Mouse (Mus musculus) MEL (cell line): ENCODE data around the gene Lpcat1. TPM values are rescaled to one million over a fixed set of nuclear protein-coding genes. Genes with fewer than 3 reads are reported as not detected.

Experiments used
- DNase-seq: peaks from one replicate; pipeline ENCODE4 v3.0.0; 2011; ENCODE audit warnings: low read depth, low spot score
- H3K27ac ChIP-seq: 2 replicates; pipeline ENCODE4 v1.5.1; 2012; ENCODE audit warnings: low read depth, mild to moderate bottlenecking, control low read depth, low read length, moderate library complexity; ENCODE audit not compliant: control insufficient read depth
- H3K27me3 ChIP-seq, 2 experiments: fragments of 150-350 bp in 1 of 2; sonication (generic) in 1 of 2; 2 replicates each; pipeline ENCODE4 v1.6.1; 2012; ENCODE audit warnings: low read length in 2 of 2, mild to moderate bottlenecking in 2 of 2, improper control_type of control experiment in 1 of 2, moderate library complexity in 1 of 2; ENCODE audit not compliant: insufficient read depth in 2 of 2, control insufficient read depth in 1 of 2
- H3K36me3 ChIP-seq, 2 experiments: 2 replicates each; pipeline ENCODE4 v1.6.1; 2012 to 2014; ENCODE audit warnings: low read length in 2 of 2, improper control_type of control experiment in 1 of 2, inconsistent platforms in 1 of 2, mild to moderate bottlenecking in 1 of 2; ENCODE audit not compliant: insufficient read depth in 2 of 2, control insufficient read depth in 1 of 2
- H3K4me1 ChIP-seq, 2 experiments: fragments of 150-350 bp in 1 of 2; sonication (generic) in 1 of 2; 2 replicates each; pipeline ENCODE4 v1.6.1; 2012; ENCODE audit warnings: low read length in 2 of 2, improper control_type of control experiment in 1 of 2, mild to moderate bottlenecking in 1 of 2; ENCODE audit not compliant: insufficient read depth in 2 of 2, control insufficient read depth in 1 of 2
- H3K4me3 ChIP-seq, 2 experiments: fragments of 150-350 bp in 1 of 2; sonication (generic) in 1 of 2; 2 replicates each; pipeline ENCODE4 v1.5.1; 2012; ENCODE audit warnings: low read depth in 2 of 2, low read length in 2 of 2, mild to moderate bottlenecking in 2 of 2, moderate library complexity in 2 of 2, control low read depth in 1 of 2, improper control_type of control experiment in 1 of 2; ENCODE audit not compliant: control insufficient read depth in 1 of 2, insufficient read depth in 1 of 2
- H3K79me2 ChIP-seq: 2 replicates; pipeline ENCODE4 v1.6.1; 2012; ENCODE audit warnings: mild to moderate bottlenecking, low read length, moderate library complexity; ENCODE audit not compliant: control insufficient read depth, poor library complexity, insufficient read depth
- H3K9ac ChIP-seq: 2 replicates; pipeline ENCODE4 v1.6.1; 2012; ENCODE audit warnings: low read depth, mild to moderate bottlenecking, control low read depth, low read length, moderate library complexity; ENCODE audit not compliant: control insufficient read depth, poor library complexity, severe bottlenecking
- H3K9me3 ChIP-seq: fragments of 150-350 bp; sonication (generic); replicated peaks from 2 replicates; pipeline ENCODE4 v1.6.1; 2012; ENCODE audit warnings: mild to moderate bottlenecking, low read length, improper control_type of control experiment, moderate library complexity; ENCODE audit not compliant: insufficient read depth
- BHLHE40 ChIP-seq: IDR thresholded peaks from 2 replicates; pipeline ENCODE4 v1.6.1; 2012; ENCODE audit warnings: low read depth, mild to moderate bottlenecking, inconsistent platforms, low read length, improper control_type of control experiment, borderline replicate concordance
- CHD1 ChIP-seq: IDR thresholded peaks from 2 replicates; pipeline ENCODE4 v1.6.1; 2012; ENCODE audit warnings: low read depth, mild to moderate bottlenecking, inconsistent platforms, low read length, improper control_type of control experiment
- CHD2 ChIP-seq: IDR thresholded peaks from 2 replicates; pipeline ENCODE4 v1.6.1; 2011; ENCODE audit warnings: low read length, improper control_type of control experiment
- CTCF ChIP-seq, 3 experiments: IDR thresholded peaks in 2 of 3; conservative IDR thresholded peaks in 1 of 3; 2 replicates each; pipeline ENCODE4 v1.5.1; 2011 to 2012; ENCODE audit warnings: low read length in 3 of 3, low read depth in 2 of 3, mild to moderate bottlenecking in 2 of 3, improper control_type of control experiment in 1 of 3, inconsistent platforms in 1 of 3, mixed read lengths in 1 of 3, moderate library complexity in 1 of 3; ENCODE audit not compliant: control insufficient read depth in 1 of 3, insufficient read depth in 1 of 3, poor library complexity in 1 of 3, severe bottlenecking in 1 of 3
- E2F4 ChIP-seq: IDR thresholded peaks from 2 replicates; pipeline ENCODE4 v1.6.1; 2011; ENCODE audit warnings: low read depth, low read length, improper control_type of control experiment, borderline replicate concordance
- ELF1 ChIP-seq: IDR thresholded peaks from 2 replicates; pipeline ENCODE4 v1.6.1; 2014; ENCODE audit warnings: low read depth, mild to moderate bottlenecking, inconsistent platforms, low read length, improper control_type of control experiment, moderate library complexity
- ETS1 ChIP-seq: IDR thresholded peaks from 2 replicates; pipeline ENCODE4 v1.6.1; 2012; ENCODE audit warnings: low read depth, mild to moderate bottlenecking, inconsistent platforms, low read length, improper control_type of control experiment, moderate library complexity
- GABPA ChIP-seq: IDR thresholded peaks from 2 replicates; pipeline ENCODE4 v1.6.1; 2012; ENCODE audit warnings: low read depth, mild to moderate bottlenecking, inconsistent platforms, low read length, improper control_type of control experiment, moderate library complexity
- GATA1 ChIP-seq: IDR thresholded peaks from 2 replicates; pipeline ENCODE4 v1.6.1; 2011; ENCODE audit warnings: low read depth, low read length, improper control_type of control experiment
- HCFC1 ChIP-seq: IDR thresholded peaks from 2 replicates; pipeline ENCODE4 v1.6.1; 2012; ENCODE audit warnings: low read depth, mild to moderate bottlenecking, inconsistent platforms, low read length, improper control_type of control experiment, moderate library complexity
- JUND ChIP-seq: IDR thresholded peaks from 2 replicates; pipeline ENCODE4 v1.6.1; 2011; ENCODE audit warnings: low read depth, mild to moderate bottlenecking, improper control_type of control experiment, low read length
- MAFK ChIP-seq: IDR thresholded peaks from 2 replicates; pipeline ENCODE4 v1.6.1; 2011; ENCODE audit warnings: low read depth, mild to moderate bottlenecking, low read length, improper control_type of control experiment, borderline replicate concordance
- MAX ChIP-seq: IDR thresholded peaks from 2 replicates; pipeline ENCODE4 v1.6.1; 2011; ENCODE audit warnings: low read length, improper control_type of control experiment
- MAZ ChIP-seq: IDR thresholded peaks from 2 replicates; pipeline ENCODE4 v1.6.1; 2012; ENCODE audit warnings: low read depth, mild to moderate bottlenecking, inconsistent platforms, low read length, improper control_type of control experiment
- MXI1 ChIP-seq: IDR thresholded peaks from 2 replicates; pipeline ENCODE4 v1.6.1; 2011; ENCODE audit warnings: mild to moderate bottlenecking, low read depth, low read length, improper control_type of control experiment
- MYB ChIP-seq: IDR thresholded peaks from 2 replicates; pipeline ENCODE4 v1.6.1; 2011; ENCODE audit warnings: mild to moderate bottlenecking, low read depth, low read length, improper control_type of control experiment
- MYC ChIP-seq: IDR thresholded peaks from 2 replicates; pipeline ENCODE4 v1.6.1; 2011; ENCODE audit warnings: low read depth, mild to moderate bottlenecking, low read length, improper control_type of control experiment, moderate library complexity
- NELFE ChIP-seq: IDR thresholded peaks from 2 replicates; pipeline ENCODE4 v1.6.1; 2011; ENCODE audit warnings: low read depth, low read length, improper control_type of control experiment
- NRF1 ChIP-seq: IDR thresholded peaks from 2 replicates; pipeline ENCODE4 v1.6.1; 2014; ENCODE audit warnings: low read depth, mild to moderate bottlenecking, inconsistent platforms, low read length, improper control_type of control experiment, moderate library complexity; ENCODE audit not compliant: poor library complexity, insufficient read depth, severe bottlenecking
- POLR2AphosphoS2 ChIP-seq: IDR thresholded peaks from 2 replicates; pipeline ENCODE4 v1.6.1; 2011; ENCODE audit warnings: low read length, improper control_type of control experiment
- RAD21 ChIP-seq: IDR thresholded peaks from 2 replicates; pipeline ENCODE4 v1.6.1; 2011; ENCODE audit warnings: mild to moderate bottlenecking, low read depth, low read length, improper control_type of control experiment
- SIN3A ChIP-seq: IDR thresholded peaks from 2 replicates; pipeline ENCODE4 v1.6.1; 2012; ENCODE audit warnings: low read length, improper control_type of control experiment, inconsistent platforms
- TAL1 ChIP-seq: IDR thresholded peaks from 2 replicates; pipeline ENCODE4 v1.6.1; 2012; ENCODE audit warnings: mild to moderate bottlenecking, inconsistent platforms, low read length, moderate library complexity, mixed read lengths
- TBP ChIP-seq: IDR thresholded peaks from 2 replicates; pipeline ENCODE4 v1.8.0; 2011; ENCODE audit warnings: low read depth, low read length, improper control_type of control experiment
- TCF12 ChIP-seq: IDR thresholded peaks from 2 replicates; pipeline ENCODE4 v1.6.1; 2014; ENCODE audit warnings: low read depth, mild to moderate bottlenecking, inconsistent platforms, low read length, improper control_type of control experiment, moderate library complexity
- UBTF ChIP-seq: IDR thresholded peaks from 2 replicates; pipeline ENCODE4 v1.6.1; 2012; ENCODE audit warnings: low read depth, mild to moderate bottlenecking, inconsistent platforms, low read length, improper control_type of control experiment, moderate library complexity, borderline replicate concordance; ENCODE audit not compliant: insufficient read depth
- USF2 ChIP-seq, 2 experiments: IDR thresholded peaks; 2 replicates each; pipeline ENCODE4 v1.6.1; 2011 to 2012; ENCODE audit warnings: improper control_type of control experiment in 2 of 2, low read length in 2 of 2, borderline replicate concordance in 1 of 2, inconsistent platforms in 1 of 2, low read depth in 1 of 2, mild to moderate bottlenecking in 1 of 2; ENCODE audit not compliant: insufficient read depth in 1 of 2
- ZC3H11A ChIP-seq: IDR thresholded peaks from 2 replicates; pipeline ENCODE4 v1.6.1; 2012; ENCODE audit warnings: low read depth, mild to moderate bottlenecking, inconsistent platforms, low read length, improper control_type of control experiment
- ZKSCAN1 ChIP-seq: IDR thresholded peaks from 2 replicates; pipeline ENCODE4 v1.6.1; 2012; ENCODE audit warnings: low read depth, mild to moderate bottlenecking, inconsistent platforms, low read length, improper control_type of control experiment, moderate library complexity
- ZNF384 ChIP-seq: IDR thresholded peaks from 2 replicates; pipeline ENCODE4 v1.6.1; 2012; ENCODE audit warnings: low read depth, mild to moderate bottlenecking, inconsistent platforms, low read length, improper control_type of control experiment
- polyA plus RNA-seq, 2 experiments: library from polyadenylated mRNA; stranded (reverse) in 1 of 2; unstranded in 1 of 2; fragments of >175 nt in 1 of 2; fragments of >200 nt in 1 of 2; gene quantifications; 2 replicates each; pipeline versions ENCODE4 v1.2.1 to v1.2.4; 2012; ENCODE audit warnings: low replicate concordance in 2 of 2, low read depth in 1 of 2; ENCODE audit not compliant: insufficient read length in 2 of 2, insufficient read depth in 1 of 2, missing spikeins in 1 of 2
- total RNA-seq: library from RNA; depleted of rRNA; stranded (reverse); fragments of 300-350 nt; gene quantifications from 2 replicates; pipeline ENCODE4 v1.2.3, GENCODE M21; 2012

Gene Lpcat1
- total and polyA plus RNA-seq, 3 experiments = 31.5 to 38.8 TPM; not detected in 1

- no peaks in the 10 kb centered on the region for H3K79me2 ChIP-seq
- peaks cover 3 to 27% of the 10 kb centered on the region in 2 experiments; a peak in 3 of 4 replicates for H3K4me1 ChIP-seq
- TF ChIP-seq HCFC1 = no peak
- no peak for TF ChIP-seq MYC
- TF ChIP-seq NELFE = no peak
- no peak for TF ChIP-seq TCF12
- TF ChIP-seq E2F4 = no peak
- no peak for TF ChIP-seq MXI1
- TF ChIP-seq UBTF = no peak
- no peak for TF ChIP-seq MYB
- TF ChIP-seq TAL1 = no peak
- no peak for TF ChIP-seq ETS1
- TF ChIP-seq TBP = no peak
- TF ChIP-seq ELF1 = no peak
- TF ChIP-seq RAD21 = no peak
- TF ChIP-seq ZC3H11A = no peak
- TF ChIP-seq GABPA = no peak
- TF ChIP-seq CHD1 = no peak
- TF ChIP-seq SIN3A = no peak
- no peak for TF ChIP-seq USF2 (IDR thresholded peaks at IDR 0.05; ENCODE audit: borderline replicate concordance in 1 of 2, insufficient read depth in 1 of 2, low read depth in 1 of 2, low read length in 2 of 2)
- no peak overlapping the region for H3K4me3 ChIP-seq
- peaks cover 0 to 23% of the 10 kb centered on the region in 2 experiments; a peak in 2 of 4 replicates for H3K36me3 ChIP-seq
- no peak for DNase-seq
- H3K9ac ChIP-seq = no peak overlapping the region
- H3K27me3 ChIP-seq = no peaks in the 10 kb centered on the region
- H3K27ac ChIP-seq = no peak overlapping the region
- no peaks in the 10 kb centered on the region for H3K9me3 ChIP-seq
Measured at GRCm38 (mm10) chr13:73458719-73459118, 8.3 kb upstream of the Lpcat1 start.

GRCm38 (mm10) chr13:73459189-73459850, 7.7 kb upstream of the Lpcat1 start:
- no peak overlapping the region for H3K9ac ChIP-seq
- TF ChIP-seq CHD2 = no peak
- peak; percentile 83 for TF ChIP-seq GATA1
- TF ChIP-seq MYC = peak; percentile 81
- TF ChIP-seq BHLHE40 = no peak; the same call in 1 of the 2 replicates
- no peak for TF ChIP-seq TBP
- no peak for TF ChIP-seq GABPA
- peak; percentile 53 for TF ChIP-seq MXI1
- no peak for TF ChIP-seq ZNF384
- TF ChIP-seq HCFC1 = no peak
- TF ChIP-seq JUND = peak; percentile 94
- peak; percentile 69 for TF ChIP-seq ETS1
- TF ChIP-seq USF2 (IDR thresholded peaks at IDR 0.05; ENCODE audit: borderline replicate concordance in 1 of 2, insufficient read depth in 1 of 2, low read depth in 1 of 2, low read length in 2 of 2) = no peak
- TF ChIP-seq ZKSCAN1 = no peak
- no peak for TF ChIP-seq ZC3H11A
- peak; percentile 88 for TF ChIP-seq MAX
- no peak for TF ChIP-seq ELF1
- TF ChIP-seq MAZ = no peak
- no peak for TF ChIP-seq CHD1
- no peak for TF ChIP-seq CTCF (IDR thresholded peaks at IDR 0.05 in 2 of 3, conservative IDR thresholded peaks at IDR 0.05 in 1 of 3; ENCODE audit: control insufficient read depth in 1 of 3, insufficient read depth in 1 of 3, low read depth in 2 of 3, low read length in 3 of 3, poor library complexity in 1 of 3, severe bottlenecking in 1 of 3)
- TF ChIP-seq UBTF = no peak
- TF ChIP-seq POLR2AphosphoS2 = no peak
- TF ChIP-seq NRF1 = no peak
- TF ChIP-seq MAFK = no peak

More at GRCm38 (mm10) chr13:73459189-73459850, 7.7 kb upstream of the Lpcat1 start:
- Histone ChIP-seq H3K9me3 (no peaks in the 10 kb centered on the region), H3K79me2 (no peaks in the 10 kb centered on the region), H3K4me1 (peaks cover 6 to 27% of the 10 kb centered on the region in 2 experiments; a peak in 3 of 4 replicates), H3K4me3 (no peak overlapping the region), H3K27me3 (no peaks in the 10 kb centered on the region), H3K36me3 (peaks cover 0 to 23% of the 10 kb centered on the region in 2 experiments; a peak in 2 of 4 replicates), H3K27ac (peak overlapping the region; percentile 2; the same call in 1 of the 2 replicates)
- DNase-seq = peak; percentile 80
